Mouse (Mus musculus) MEL (cell line): Measurements from ENCODE around the gene Gm9507. TPM values are rescaled to one million over a fixed set of nuclear protein-coding genes. Genes with fewer than 3 reads are reported as not detected.

ENCODE experiments used
- DNase-seq: peaks from one replicate; pipeline ENCODE4 v3.0.0; 2011; ENCODE audit warnings: low read depth, low spot score
- H3K27ac ChIP-seq: 2 replicates; pipeline ENCODE4 v1.5.1; 2012; ENCODE audit warnings: low read depth, mild to moderate bottlenecking, control low read depth, low read length, moderate library complexity; ENCODE audit not compliant: control insufficient read depth
- H3K27me3 ChIP-seq, 2 experiments: fragments of 150-350 bp in 1 of 2; sonication (generic) in 1 of 2; 2 replicates each; pipeline ENCODE4 v1.6.1; 2012; ENCODE audit warnings: low read length in 2 of 2, mild to moderate bottlenecking in 2 of 2, improper control_type of control experiment in 1 of 2, moderate library complexity in 1 of 2; ENCODE audit not compliant: insufficient read depth in 2 of 2, control insufficient read depth in 1 of 2
- H3K36me3 ChIP-seq, 2 experiments: 2 replicates each; pipeline ENCODE4 v1.6.1; 2012 to 2014; ENCODE audit warnings: low read length in 2 of 2, improper control_type of control experiment in 1 of 2, inconsistent platforms in 1 of 2, mild to moderate bottlenecking in 1 of 2; ENCODE audit not compliant: insufficient read depth in 2 of 2, control insufficient read depth in 1 of 2
- H3K4me1 ChIP-seq, 2 experiments: fragments of 150-350 bp in 1 of 2; sonication (generic) in 1 of 2; 2 replicates each; pipeline ENCODE4 v1.6.1; 2012; ENCODE audit warnings: low read length in 2 of 2, improper control_type of control experiment in 1 of 2, mild to moderate bottlenecking in 1 of 2; ENCODE audit not compliant: insufficient read depth in 2 of 2, control insufficient read depth in 1 of 2
- H3K4me3 ChIP-seq, 2 experiments: fragments of 150-350 bp in 1 of 2; sonication (generic) in 1 of 2; 2 replicates each; pipeline ENCODE4 v1.5.1; 2012; ENCODE audit warnings: low read depth in 2 of 2, low read length in 2 of 2, mild to moderate bottlenecking in 2 of 2, moderate library complexity in 2 of 2, control low read depth in 1 of 2, improper control_type of control experiment in 1 of 2; ENCODE audit not compliant: control insufficient read depth in 1 of 2, insufficient read depth in 1 of 2
- H3K79me2 ChIP-seq: 2 replicates; pipeline ENCODE4 v1.6.1; 2012; ENCODE audit warnings: mild to moderate bottlenecking, low read length, moderate library complexity; ENCODE audit not compliant: control insufficient read depth, poor library complexity, insufficient read depth
- H3K9ac ChIP-seq: 2 replicates; pipeline ENCODE4 v1.6.1; 2012; ENCODE audit warnings: low read depth, mild to moderate bottlenecking, control low read depth, low read length, moderate library complexity; ENCODE audit not compliant: control insufficient read depth, poor library complexity, severe bottlenecking
- H3K9me3 ChIP-seq: fragments of 150-350 bp; sonication (generic); replicated peaks from 2 replicates; pipeline ENCODE4 v1.6.1; 2012; ENCODE audit warnings: mild to moderate bottlenecking, low read length, improper control_type of control experiment, moderate library complexity; ENCODE audit not compliant: insufficient read depth
- BHLHE40 ChIP-seq: IDR thresholded peaks from 2 replicates; pipeline ENCODE4 v1.6.1; 2012; ENCODE audit warnings: low read depth, mild to moderate bottlenecking, inconsistent platforms, low read length, improper control_type of control experiment, borderline replicate concordance
- CHD1 ChIP-seq: IDR thresholded peaks from 2 replicates; pipeline ENCODE4 v1.6.1; 2012; ENCODE audit warnings: low read depth, mild to moderate bottlenecking, inconsistent platforms, low read length, improper control_type of control experiment
- CHD2 ChIP-seq: IDR thresholded peaks from 2 replicates; pipeline ENCODE4 v1.6.1; 2011; ENCODE audit warnings: low read length, improper control_type of control experiment
- CTCF ChIP-seq, 3 experiments: IDR thresholded peaks in 2 of 3; conservative IDR thresholded peaks in 1 of 3; 2 replicates each; pipeline ENCODE4 v1.5.1; 2011 to 2012; ENCODE audit warnings: low read length in 3 of 3, low read depth in 2 of 3, mild to moderate bottlenecking in 2 of 3, improper control_type of control experiment in 1 of 3, inconsistent platforms in 1 of 3, mixed read lengths in 1 of 3, moderate library complexity in 1 of 3; ENCODE audit not compliant: control insufficient read depth in 1 of 3, insufficient read depth in 1 of 3, poor library complexity in 1 of 3, severe bottlenecking in 1 of 3
- E2F4 ChIP-seq: IDR thresholded peaks from 2 replicates; pipeline ENCODE4 v1.6.1; 2011; ENCODE audit warnings: low read depth, low read length, improper control_type of control experiment, borderline replicate concordance
- GABPA ChIP-seq: IDR thresholded peaks from 2 replicates; pipeline ENCODE4 v1.6.1; 2012; ENCODE audit warnings: low read depth, mild to moderate bottlenecking, inconsistent platforms, low read length, improper control_type of control experiment, moderate library complexity
- JUND ChIP-seq: IDR thresholded peaks from 2 replicates; pipeline ENCODE4 v1.6.1; 2011; ENCODE audit warnings: low read depth, mild to moderate bottlenecking, improper control_type of control experiment, low read length
- MAX ChIP-seq: IDR thresholded peaks from 2 replicates; pipeline ENCODE4 v1.6.1; 2011; ENCODE audit warnings: low read length, improper control_type of control experiment
- MAZ ChIP-seq: IDR thresholded peaks from 2 replicates; pipeline ENCODE4 v1.6.1; 2012; ENCODE audit warnings: low read depth, mild to moderate bottlenecking, inconsistent platforms, low read length, improper control_type of control experiment
- MEF2A ChIP-seq: IDR thresholded peaks from 2 replicates; pipeline ENCODE4 v1.6.1; 2014; ENCODE audit warnings: low read depth, mild to moderate bottlenecking, inconsistent platforms, low read length, improper control_type of control experiment; ENCODE audit not compliant: poor library complexity, insufficient replicate concordance, severe bottlenecking; ENCODE audit errors: extremely low read depth
- MYB ChIP-seq: IDR thresholded peaks from 2 replicates; pipeline ENCODE4 v1.6.1; 2011; ENCODE audit warnings: mild to moderate bottlenecking, low read depth, low read length, improper control_type of control experiment
- MYC ChIP-seq: IDR thresholded peaks from 2 replicates; pipeline ENCODE4 v1.6.1; 2011; ENCODE audit warnings: low read depth, mild to moderate bottlenecking, low read length, improper control_type of control experiment, moderate library complexity
- NELFE ChIP-seq: IDR thresholded peaks from 2 replicates; pipeline ENCODE4 v1.6.1; 2011; ENCODE audit warnings: low read depth, low read length, improper control_type of control experiment
- POLR2AphosphoS5 ChIP-seq: IDR thresholded peaks from 2 replicates; pipeline ENCODE4 v1.6.1; 2012; ENCODE audit warnings: low read depth, borderline replicate concordance, mild to moderate bottlenecking, inconsistent platforms, low read length, moderate library complexity, mixed read lengths
- RAD21 ChIP-seq: IDR thresholded peaks from 2 replicates; pipeline ENCODE4 v1.6.1; 2011; ENCODE audit warnings: mild to moderate bottlenecking, low read depth, low read length, improper control_type of control experiment
- SIN3A ChIP-seq: IDR thresholded peaks from 2 replicates; pipeline ENCODE4 v1.6.1; 2012; ENCODE audit warnings: low read length, improper control_type of control experiment, inconsistent platforms
- TAL1 ChIP-seq: IDR thresholded peaks from 2 replicates; pipeline ENCODE4 v1.6.1; 2012; ENCODE audit warnings: mild to moderate bottlenecking, inconsistent platforms, low read length, moderate library complexity, mixed read lengths
- TCF12 ChIP-seq: IDR thresholded peaks from 2 replicates; pipeline ENCODE4 v1.6.1; 2014; ENCODE audit warnings: low read depth, mild to moderate bottlenecking, inconsistent platforms, low read length, improper control_type of control experiment, moderate library complexity
- UBTF ChIP-seq: IDR thresholded peaks from 2 replicates; pipeline ENCODE4 v1.6.1; 2012; ENCODE audit warnings: low read depth, mild to moderate bottlenecking, inconsistent platforms, low read length, improper control_type of control experiment, moderate library complexity, borderline replicate concordance; ENCODE audit not compliant: insufficient read depth
- USF1 ChIP-seq: IDR thresholded peaks from 2 replicates; pipeline ENCODE4 v1.6.1; 2014; ENCODE audit warnings: low read depth, mild to moderate bottlenecking, inconsistent platforms, low read length, improper control_type of control experiment, moderate library complexity
- ZC3H11A ChIP-seq: IDR thresholded peaks from 2 replicates; pipeline ENCODE4 v1.6.1; 2012; ENCODE audit warnings: low read depth, mild to moderate bottlenecking, inconsistent platforms, low read length, improper control_type of control experiment
- ZMIZ1 ChIP-seq: IDR thresholded peaks from 2 replicates; pipeline ENCODE4 v1.6.1; 2012; ENCODE audit warnings: low read depth, mild to moderate bottlenecking, inconsistent platforms, low read length, improper control_type of control experiment, moderate library complexity
- ZNF384 ChIP-seq: IDR thresholded peaks from 2 replicates; pipeline ENCODE4 v1.6.1; 2012; ENCODE audit warnings: low read depth, mild to moderate bottlenecking, inconsistent platforms, low read length, improper control_type of control experiment
- polyA plus RNA-seq, 2 experiments: library from polyadenylated mRNA; stranded (reverse) in 1 of 2; unstranded in 1 of 2; fragments of >175 nt in 1 of 2; fragments of >200 nt in 1 of 2; gene quantifications; 2 replicates each; pipeline versions ENCODE4 v1.2.1 to v1.2.4; 2012; ENCODE audit warnings: low replicate concordance in 2 of 2, low read depth in 1 of 2; ENCODE audit not compliant: insufficient read length in 2 of 2, insufficient read depth in 1 of 2, missing spikeins in 1 of 2
- total RNA-seq: library from RNA; depleted of rRNA; stranded (reverse); fragments of 300-350 nt; gene quantifications from 2 replicates; pipeline ENCODE4 v1.2.3, GENCODE M21; 2012

The Gm9507 gene
- total and polyA plus RNA-seq, 3 experiments, result not detected

- H3K9ac ChIP-seq, result no peak overlapping the region
- H3K79me2 ChIP-seq, result no peaks in the 10 kb centered on the region
- TF ChIP-seq ZMIZ1 (no peak), MAZ (no peak), CHD1 (no peak), GABPA (no peak), USF1 (no peak), CHD2 (no peak), BHLHE40 (no peak), ZNF384 (no peak), CTCF (IDR thresholded peaks at IDR 0.05 in 2 of 3, conservative IDR thresholded peaks at IDR 0.05 in 1 of 3; ENCODE audit: control insufficient read depth in 1 of 3, insufficient read depth in 1 of 3, low read depth in 2 of 3, low read length in 3 of 3, poor library complexity in 1 of 3, severe bottlenecking in 1 of 3) (no peak)
These were observed 14.0 kb downstream of the Gm9507 start for GRCm38 (mm10) chr10:77797677-77798076.

GRCm38 (mm10) chr10:77794976-77795375 lies 16.7 kb downstream of the Gm9507 start, which contains the start of gene Gm9639:
Gene Gm9639, minus strand, starts transcription at chr10:77795076.
- H3K27ac ChIP-seq, result no peak within 1 kb of the TSS
- H3K36me3 ChIP-seq, result no peaks in the 10 kb centered on the region
- H3K27me3 ChIP-seq, result 0 out of 4 replicates have a peak, but pooled peaks cover 0 to 1% of the 10 kb centered on the region in 2 experiments

More at GRCm38 (mm10) chr10:77797677-77798076, 14.0 kb downstream of the Gm9507 start:
- Histone ChIP-seq H3K27me3 (peaks cover 0 to 6% of the 10 kb centered on the region in 2 experiments), H3K27ac (no peak overlapping the region), H3K4me1 (no peaks in the 10 kb centered on the region), H3K9me3 (no peaks in the 10 kb centered on the region), H3K36me3 (no peaks in the 10 kb centered on the region), H3K4me3 (no peak overlapping the region)
- no peak for DNase-seq

More at GRCm38 (mm10) chr10:77794976-77795375, 16.7 kb downstream of the Gm9507 start, which contains the start of gene Gm9639:
- H3K9ac ChIP-seq, result no peak within 1 kb of the TSS
- no peaks in the 10 kb centered on the region for H3K9me3 ChIP-seq
- H3K79me2 ChIP-seq, result no peaks in the 10 kb centered on the region
- no peak within 1 kb of the TSS for H3K4me3 ChIP-seq
- H3K4me1 ChIP-seq, result no peaks in the 10 kb centered on the region
- TF ChIP-seq RAD21 (no peak), TCF12 (no peak), MEF2A (no peak), ZNF384 (no peak), MYC (no peak), GABPA (no peak), JUND (no peak), POLR2AphosphoS5 (no peak), SIN3A (no peak), CTCF (IDR thresholded peaks at IDR 0.05 in 2 of 3, conservative IDR thresholded peaks at IDR 0.05 in 1 of 3; ENCODE audit: control insufficient read depth in 1 of 3, insufficient read depth in 1 of 3, low read depth in 2 of 3, low read length in 3 of 3, poor library complexity in 1 of 3, severe bottlenecking in 1 of 3) (no peak), MAX (no peak), TAL1 (no peak), NELFE (no peak), ZC3H11A (no peak), USF1 (no peak), E2F4 (no peak), MYB (no peak), UBTF (no peak)
- DNase-seq, result no peak
